Mouse (Mus musculus) embryonic fibroblast, embryonic 13.5 days (primary cell): ENCODE data around the gene Tbx4.
A peak's percentile ranks its signal among the peaks of the same experiment; 100 is the strongest.

ENCODE experiments used
- CTCF ChIP-seq: IDR thresholded peaks from 2 replicates; pipeline ENCODE4 v1.5.1; 2011; ENCODE audit warnings: mild to moderate bottlenecking, control low read depth, low read length, moderate library complexity, borderline replicate concordance; ENCODE audit not compliant: insufficient read depth
- POLR2A ChIP-seq: IDR thresholded peaks from 2 replicates; pipeline ENCODE4 v1.6.1; 2011; ENCODE audit warnings: low read depth, mild to moderate bottlenecking, control low read depth, low read length, moderate library complexity

GRCm38 (mm10) chr11:85843347-85843692, 42.9 kb upstream of the Tbx4 start:
- TF ChIP-seq CTCF: peak; percentile 64
- peak; percentile 26 for TF ChIP-seq POLR2A
